In the genomic region with DNA sequence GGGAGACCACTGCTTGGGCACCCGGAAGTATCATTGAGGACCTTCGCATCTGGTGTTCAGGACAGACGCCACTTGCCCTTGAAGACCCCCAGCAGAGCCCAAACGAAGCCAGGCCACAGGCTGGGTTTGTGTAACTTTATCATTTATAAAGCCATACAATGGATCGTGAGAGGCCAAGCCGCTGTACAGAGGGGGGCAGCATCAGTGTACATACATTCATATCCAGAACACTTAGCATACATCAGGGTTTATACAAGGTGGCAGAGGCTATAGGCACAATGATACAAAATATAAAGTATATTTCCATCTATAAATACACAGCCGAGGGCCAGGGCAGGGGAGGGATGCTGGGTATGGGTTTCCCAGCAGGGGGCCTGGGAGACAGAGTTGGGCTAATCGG, we compare ENCODE assay signal across 18 mouse cellular contexts.
A peak's percentile ranks its signal among the peaks of the same experiment; 100 is the strongest.
DNase-seq lines count a peak whose midpoint lies in the region; ATAC-seq and TF ChIP-seq lines count a peak whose summit lies in the region.
"Had no signal": no experiment of that assay in that cellular context is flagged by ENCODE, and none has a peak within 500 bp of the region (broad histone marks: within the 10 kb centered on the region; RNA-seq: fewer than 3 reads in every experiment).

No protein-coding gene starts in this region.

- peaks cover 14% of the 10 kb centered on the region for H3K4me1 ChIP-seq in kidney, embryonic 16.5 days (ENCODE audit: insufficient read depth, low read length)
- H3K4me1 ChIP-seq in lung, postnatal 0 days (ENCODE audit: insufficient read depth, low read depth, low read length): peaks cover 4% of the 10 kb centered on the region; the same call in 1 of the 2 replicates
- H3K4me1 ChIP-seq: liver, embryonic 15.5 days had no signal

- no peak overlapping the region for H3K27ac ChIP-seq in kidney, embryonic 16.5 days (ENCODE audit: low read length)
- H3K27ac ChIP-seq in lung, postnatal 0 days (ENCODE audit: low read length): no peak overlapping the region
- H3K27ac ChIP-seq: forebrain, embryonic 13.5 days; hindbrain, postnatal 0 days; limb, embryonic 13.5 days; liver, embryonic 15.5 days; neural tube, embryonic 12.5 days had no signal

- H3K9me3 ChIP-seq in kidney, embryonic 16.5 days (ENCODE audit: low read length): no peaks in the 10 kb centered on the region
- no peaks in the 10 kb centered on the region for H3K9me3 ChIP-seq in lung, postnatal 0 days (ENCODE audit: low read length)
- H3K9me3 ChIP-seq: forebrain, embryonic 13.5 days; limb, embryonic 13.5 days; liver, embryonic 15.5 days; neural tube, embryonic 12.5 days had no signal

- TF ChIP-seq CTCF in lung, postnatal 0 days (IDR thresholded peaks at IDR 0.05): peak; percentile 27

- H3K9ac ChIP-seq in kidney, embryonic 16.5 days (replicated peaks; ENCODE audit: low read length): no peak overlapping the region
- H3K9ac ChIP-seq in lung, postnatal 0 days (replicated peaks; ENCODE audit: low read depth): no peak overlapping the region
- H3K9ac ChIP-seq: forebrain, embryonic 13.5 days; limb, embryonic 13.5 days; liver, embryonic 15.5 days; neural tube, embryonic 12.5 days had no signal

- 82% methylated on average over 8 of the region's 8 CpGs for WGBS in kidney, embryonic 16.5 days
- WGBS in lung, postnatal 0 days: 86% methylated on average over 8 of the region's 8 CpGs

- peak; percentile 18 for DNase-seq in kidney, adult 18-20 months
- DNase-seq in lung, postnatal 0 days (ENCODE audit: low spot score): no peak
- no peak for DNase-seq in lung, postnatal 25 days (ENCODE audit: low spot score)
- DNase-seq in thymus, postnatal 14 days: peak; percentile 1
- DNase-seq in thymus, postnatal 25 days: no peak
- DNase-seq in c-Kit-positive CD71-positive TER-119-positive erythroid progenitor cells, embryonic 14.5 days (ENCODE audit: low spot score): no peak
- DNase-seq: cerebellum, postnatal 10 days; embryo, embryonic 11 days; gastrocnemius, postnatal 10 days; retina, postnatal 1 day had no signal

- H3K4me3 ChIP-seq in kidney, embryonic 16.5 days (ENCODE audit: low read length): no peak overlapping the region
- no peak overlapping the region for H3K4me3 ChIP-seq in lung, postnatal 0 days (ENCODE audit: low read depth, low read length)
- H3K4me3 ChIP-seq: forebrain, embryonic 13.5 days; limb, embryonic 13.5 days; liver, embryonic 15.5 days; megakaryocyte, embryonic 14.5 days; neural tube, embryonic 12.5 days had no signal

- H3K36me3 ChIP-seq in kidney, embryonic 16.5 days (ENCODE audit: insufficient read depth, low read length): peaks cover 8% of the 10 kb centered on the region; the same call in 1 of the 2 replicates
- peaks cover 23% of the 10 kb centered on the region for H3K36me3 ChIP-seq in lung, postnatal 0 days (ENCODE audit: insufficient read depth, low read length)
- H3K36me3 ChIP-seq: neural tube, embryonic 12.5 days had no signal

- TF ChIP-seq EP300 in lung, postnatal 0 days (IDR thresholded peaks at IDR 0.05): no peak

- H3K4me2 ChIP-seq in kidney, embryonic 16.5 days (replicated peaks; ENCODE audit: low read depth, low read length): no peak overlapping the region
- no peak overlapping the region for H3K4me2 ChIP-seq in lung, postnatal 0 days (replicated peaks; ENCODE audit: low read depth, low read length)
- H3K4me2 ChIP-seq: forebrain, embryonic 13.5 days; limb, embryonic 13.5 days; liver, embryonic 15.5 days; neural tube, embryonic 12.5 days had no signal

- ATAC-seq in kidney, embryonic 16.5 days (ENCODE audit: low FRiP score, low TSS enrichment): no peak
- no peak for ATAC-seq in lung, postnatal 0 days
- ATAC-seq: CD4-positive, CD25-positive, alpha-beta regulatory T cell, adult 4 months; forebrain, embryonic 13.5 days; hindbrain, postnatal 0 days had no signal

- H3K27me3 ChIP-seq in kidney, embryonic 16.5 days (ENCODE audit: insufficient read depth, low read length): no peaks in the 10 kb centered on the region
- H3K27me3 ChIP-seq in lung, postnatal 0 days (replicated peaks; ENCODE audit: insufficient read depth, low read length): no peaks in the 10 kb centered on the region
- H3K27me3 ChIP-seq: forebrain, embryonic 13.5 days; limb, embryonic 13.5 days; liver, embryonic 15.5 days; neural tube, embryonic 12.5 days had no signal

Comparison
In these comparisons a context has a peak if more than half of its experiments do, and no peak if none do; other contexts are left out.
1. DNase-seq: peak in kidney, adult 18-20 months (single experiment) and thymus, postnatal 14 days (single experiment); none in lung, postnatal 0 days (single experiment), lung, postnatal 25 days (single experiment), thymus, postnatal 25 days (single experiment) and c-Kit-positive CD71-positive TER-119-positive erythroid progenitor cells, embryonic 14.5 days (single experiment).